Mouse (Mus musculus): ENCODE data around the gene Adgrl2. TPM values are rescaled to one million over a fixed set of nuclear protein-coding genes. Genes with fewer than 3 reads are reported as not detected.

Adgrl2 gene
- total RNA-seq, 4 experiments from 2014 or later = 52.9 to 65.0 (median 61.7) TPM

GRCm38 (mm10) chr3:148922618-148923095, 67.7 kb downstream of the Adgrl2 start:
- DNase-seq (ENCODE audit: low spot score in 2 of 2) = peak; percentile 36 to 47

- DNase-seq (ENCODE audit: low spot score in 2 of 2) = no peak
Measured at GRCm38 (mm10) chr3:148921966-148922587, 68.3 kb downstream of the Adgrl2 start.

GRCm38 (mm10) chr3:148920881-148921280, 69.5 kb downstream of the Adgrl2 start:
- DNase-seq (ENCODE audit: low spot score in 2 of 2) = no peak

GRCm38 (mm10) chr3:148918425-148918824, 71.9 kb downstream of the Adgrl2 start:
- DNase-seq (ENCODE audit: low spot score in 2 of 2) = no peak

- DNase-seq (ENCODE audit: low spot score in 2 of 2) = no peak
Measured at GRCm38 (mm10) chr3:148917837-148918236, 72.5 kb downstream of the Adgrl2 start.

- no peak for DNase-seq (ENCODE audit: low spot score in 2 of 2)
Measured at GRCm38 (mm10) chr3:148916226-148916625, 74.1 kb downstream of the Adgrl2 start.

GRCm38 (mm10) chr3:148912944-148913684, 77.2 kb downstream of the Adgrl2 start:
- DNase-seq (ENCODE audit: low spot score in 2 of 2) = no peak

- DNase-seq (ENCODE audit: low spot score in 2 of 2) = no peak
Measured at GRCm38 (mm10) chr3:148912536-148912935, 77.8 kb downstream of the Adgrl2 start.

GRCm38 (mm10) chr3:148907873-148908272, 82.5 kb downstream of the Adgrl2 start:
- no peak for DNase-seq (ENCODE audit: low spot score in 2 of 2)

- no peak for DNase-seq (ENCODE audit: low spot score in 2 of 2)
Measured at GRCm38 (mm10) chr3:148907024-148907778, 83.2 kb downstream of the Adgrl2 start.

GRCm38 (mm10) chr3:148905906-148906779, 84.2 kb downstream of the Adgrl2 start:
- DNase-seq (ENCODE audit: low spot score in 2 of 2) = no peak

- DNase-seq (ENCODE audit: low spot score in 2 of 2) = no peak
Measured at GRCm38 (mm10) chr3:148905435-148905834, 84.9 kb downstream of the Adgrl2 start.

GRCm38 (mm10) chr3:148899857-148900256, 90.5 kb downstream of the Adgrl2 start:
- DNase-seq (ENCODE audit: low spot score in 2 of 2) = no peak

GRCm38 (mm10) chr3:148899416-148899815, 90.9 kb downstream of the Adgrl2 start:
- DNase-seq (ENCODE audit: low spot score in 2 of 2) = no peak

GRCm38 (mm10) chr3:148898535-148899250, 91.7 kb downstream of the Adgrl2 start:
- no peak for DNase-seq (ENCODE audit: low spot score in 2 of 2)

GRCm38 (mm10) chr3:148896281-148896680, 94.1 kb downstream of the Adgrl2 start:
- no peak for DNase-seq (ENCODE audit: low spot score in 2 of 2)

- no peak for DNase-seq (ENCODE audit: low spot score in 2 of 2)
Measured at GRCm38 (mm10) chr3:148895396-148896109, 94.8 kb downstream of the Adgrl2 start.

GRCm38 (mm10) chr3:148894867-148895266, 95.5 kb downstream of the Adgrl2 start:
- DNase-seq (ENCODE audit: low spot score in 2 of 2) = no peak

- DNase-seq (ENCODE audit: low spot score in 2 of 2) = no peak
Measured at GRCm38 (mm10) chr3:148887902-148888301, 102.5 kb downstream of the Adgrl2 start.

- DNase-seq (ENCODE audit: low spot score in 2 of 2) = no peak
Measured at GRCm38 (mm10) chr3:148886956-148887355, 103.4 kb downstream of the Adgrl2 start.

Measured in layer of hippocampus, adult 8-10 months (tissue).